Mouse (Mus musculus) testis, adult 2 months (tissue): ENCODE data around the gene Rpp25.

Source experiments
- CTCF ChIP-seq: fragments of 200-500 bp; IDR thresholded peaks from 2 replicates; pipeline ENCODE4 v1.5.1; 2012; ENCODE audit warnings: low read depth, mild to moderate bottlenecking, inconsistent platforms, low read length, moderate library complexity; ENCODE audit not compliant: control insufficient read depth, insufficient read depth, insufficient replicate concordance
- POLR2A ChIP-seq: fragments of 200-500 bp; IDR thresholded peaks from 2 replicates; pipeline ENCODE4 v1.6.1; 2012; ENCODE audit warnings: low read depth, mild to moderate bottlenecking, inconsistent platforms, low read length, moderate library complexity; ENCODE audit not compliant: control insufficient read depth

DNA sequence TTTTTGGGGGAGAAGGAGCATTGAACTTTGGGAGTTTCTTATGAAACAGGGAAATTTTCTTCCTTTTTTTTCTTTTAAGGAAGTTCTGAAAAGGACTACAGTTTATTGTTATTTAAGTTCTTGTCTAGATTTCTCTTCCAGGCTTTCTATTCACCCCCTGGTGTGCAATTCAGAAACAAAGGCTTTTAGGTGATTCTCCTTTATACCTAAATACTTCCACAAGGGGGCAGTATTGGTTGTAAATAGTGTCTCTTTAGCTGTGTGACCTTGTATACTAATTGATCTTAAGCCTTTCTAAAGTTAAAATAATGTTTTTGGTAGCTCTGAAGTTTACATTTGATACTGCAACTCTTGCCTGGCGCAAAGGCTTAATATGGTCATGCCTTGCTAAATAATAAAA lies 19.9 kb downstream of the Rpp25 start:
- no peak for TF ChIP-seq CTCF
- no peak for TF ChIP-seq POLR2A
